Mouse (Mus musculus) cerebellum, adult 2 months (tissue): ENCODE data around the gene Gm5114. TPM values are rescaled to one million over a fixed set of nuclear protein-coding genes. Genes with fewer than 3 reads are reported as not detected.
"Not testable (repeated sequence)": the region's sequence is repeated elsewhere in the genome, so short reads cannot be mapped to it uniquely, and the experiment has no call there.

Experiments used
- DNase-seq, 2 experiments: peaks; one replicate each; pipeline ENCODE4 v3.0.0; 2021
- H3K27ac ChIP-seq: fragments of 200-500 bp; 2 replicates; pipeline ENCODE4 v1.5.1; 2012; ENCODE audit warnings: low read length, control low read depth, inconsistent platforms; ENCODE audit not compliant: insufficient read depth
- H3K27me3 ChIP-seq: fragments of 200-500 bp; 2 replicates; pipeline ENCODE4 v1.6.1; 2012; ENCODE audit warnings: inconsistent platforms, mild to moderate bottlenecking, low read length, moderate library complexity; ENCODE audit not compliant: control insufficient read depth, insufficient read depth
- H3K4me1 ChIP-seq: fragments of 200-500 bp; 2 replicates; pipeline ENCODE4 v1.6.1; 2011; ENCODE audit warnings: low read length; ENCODE audit not compliant: control insufficient read depth, insufficient read depth
- H3K4me3 ChIP-seq: fragments of 200-500 bp; replicated peaks from 2 replicates; pipeline ENCODE3; 2011; ENCODE audit warnings: mild to moderate bottlenecking, low read depth, low read length, control low read depth; ENCODE audit not compliant: insufficient read depth
- CTCF ChIP-seq: fragments of 200-500 bp; IDR thresholded peaks from 2 replicates; pipeline ENCODE4 v1.5.1; 2011; ENCODE audit warnings: low read depth, mild to moderate bottlenecking, control low read depth, low read length, moderate library complexity, borderline replicate concordance; ENCODE audit not compliant: insufficient read depth
- POLR2A ChIP-seq: fragments of 200-500 bp; IDR thresholded peaks from 2 replicates; pipeline ENCODE4 v1.6.1; 2011; ENCODE audit warnings: low read length, control low read depth, borderline replicate concordance; ENCODE audit not compliant: insufficient read depth
- WGBS: fragments of 180-500 bp; shearing (Covaris S2); methylation state at CpG from one replicate; pipeline ENCODE4 v1.1.7; 2018; 5-methylcytosine and 5-hydroxymethylcytosine counted together
- polyA plus RNA-seq: library from polyadenylated mRNA; depleted of rRNA; stranded (reverse); fragments of >200 nt; gene quantifications from 2 replicates; pipeline ENCODE4 v1.2.3, GENCODE M21; 2012; rRNA removed

Gm5114 gene
- not detected in 2 replicates for polyA plus RNA-seq

DNA sequence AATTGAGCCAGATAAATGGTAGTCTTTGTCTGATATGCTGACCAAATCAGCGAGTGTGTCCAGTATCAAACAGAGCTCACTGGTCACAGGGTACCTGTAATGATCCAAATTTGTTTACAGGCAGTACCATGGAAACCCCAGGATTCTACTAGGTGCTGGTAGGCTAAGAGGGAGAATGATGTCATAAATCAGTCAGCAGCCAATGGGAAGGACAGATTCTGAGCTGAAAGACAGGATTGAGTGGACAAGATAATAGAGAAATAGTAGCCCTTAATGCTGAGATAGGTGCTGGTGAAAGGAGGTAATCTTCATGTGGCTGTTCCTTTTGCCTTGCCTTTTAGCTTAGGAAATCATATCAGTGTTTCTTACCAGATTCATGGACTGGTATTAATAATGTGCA, at the start of gene Gm5114:
Gm5114 (minus strand) TSS at position 101 of the 400 bp plus-strand sequence.
- H3K4me1 ChIP-seq, H3K27me3 ChIP-seq, H3K27ac ChIP-seq, DNase-seq, H3K4me3 ChIP-seq: not testable (repeated sequence)
- 46% methylated on average over 1 of the region's 1 CpGs for WGBS

GRCm38 (mm10) chr7:39455806-39456205, 42.8 kb upstream of the Gm5114 start:
- TF ChIP-seq CTCF (no peak), POLR2A (no peak)
- no peak overlapping the region for H3K27ac ChIP-seq
- H3K4me3 ChIP-seq = no peak overlapping the region
- DNase-seq = no peak
- H3K27me3 ChIP-seq = no peaks in the 10 kb centered on the region
- 48% methylated on average over 6 of the region's 6 CpGs for WGBS
- peaks cover 8% of the 10 kb centered on the region; the same call in 1 of the 2 replicates for H3K4me1 ChIP-seq

GRCm38 (mm10) chr7:39449260-39450021, 36.5 kb upstream of the Gm5114 start:
- Histone ChIP-seq H3K4me1 (0 out of 2 replicates have a peak, but pooled peaks cover 3% of the 10 kb centered on the region), H3K27ac (peak overlapping the region; percentile 49), H3K4me3 (peak overlapping the region; percentile 99), H3K27me3 (no peaks in the 10 kb centered on the region)
- DNase-seq = peak; percentile 85 to 93
- 1% methylated on average over 36 of the region's 36 CpGs for WGBS
- TF ChIP-seq POLR2A (peak; percentile 68; the same call in 1 of the 2 replicates), CTCF (no peak)

- no peak for TF ChIP-seq POLR2A
- TF ChIP-seq CTCF = no peak
- Histone ChIP-seq H3K27ac (no peak overlapping the region), H3K4me1 (0 out of 2 replicates have a peak, but pooled peaks cover 3% of the 10 kb centered on the region), H3K27me3 (no peaks in the 10 kb centered on the region), H3K4me3 (peak overlapping the region; percentile 99)
- WGBS = 46% methylated on average over 11 of the region's 11 CpGs
- DNase-seq = peak; percentile 24 to 35
Measured at GRCm38 (mm10) chr7:39448626-39449242, 35.8 kb upstream of the Gm5114 start.

DNA sequence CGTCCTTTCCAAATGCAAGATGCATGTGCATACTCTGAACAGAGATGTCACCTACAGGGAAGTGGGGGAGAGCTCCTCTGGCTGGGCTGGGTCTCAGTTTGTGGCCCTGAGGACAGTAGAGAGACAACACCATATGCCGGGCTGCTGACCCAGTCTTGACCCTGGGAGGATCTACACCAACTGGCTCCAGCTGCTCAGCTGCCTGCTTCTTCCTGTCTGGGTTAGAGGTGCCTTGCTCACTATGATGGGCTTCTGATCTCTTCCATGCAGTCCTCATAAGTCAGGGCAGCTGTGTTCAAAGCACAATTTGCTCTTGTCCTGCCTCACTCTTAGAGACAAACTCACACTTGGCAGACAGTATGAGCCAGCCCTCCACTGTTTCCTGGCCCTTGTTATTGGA, 28.3 kb upstream of the Gm5114 start:
- Histone ChIP-seq H3K4me1 (no peaks in the 10 kb centered on the region), H3K4me3 (no peak overlapping the region), H3K27ac (no peak overlapping the region), H3K27me3 (no peaks in the 10 kb centered on the region)
- TF ChIP-seq CTCF (no peak), POLR2A (no peak)
- DNase-seq = no peak
- 43% methylated on average over 2 of the region's 2 CpGs for WGBS

- Histone ChIP-seq H3K4me3 (no peak overlapping the region), H3K4me1 (no peaks in the 10 kb centered on the region), H3K27ac (no peak overlapping the region), H3K27me3 (no peaks in the 10 kb centered on the region)
- no peak for TF ChIP-seq CTCF
- TF ChIP-seq POLR2A = no peak
- no peak for DNase-seq
- 80% methylated on average over 4 of the region's 4 CpGs for whole genome bisulfite sequencing
Measured at GRCm38 (mm10) chr7:39440362-39440761, 27.4 kb upstream of the Gm5114 start.

Other genes with a start within 250 kb of the Gm5114 start
- gene Zfp619, start 104.6 kb upstream of the Gm5114 start, polyA plus RNA-seq = 2.6 and 2.7 TPM in 2 replicates